Mouse (Mus musculus): Measurements from ENCODE around the gene Ptpn23. TPM values are rescaled to one million over a fixed set of nuclear protein-coding genes. Genes with fewer than 3 reads are reported as not detected.

The Ptpn23 gene
- total RNA-seq (2012; rRNA removed), result 7.3 and 8.3 TPM in 2 replicates
- polyA plus RNA-seq (2012; ENCODE audit: insufficient read depth in 1 of 2, insufficient read length in 2 of 2, low read depth in 1 of 2, low replicate concordance in 2 of 2, missing spikeins in 1 of 2), result 10 to 100 TPM in 1 of 2 experiments, not detected in 1; 40.1 TPM

DNA sequence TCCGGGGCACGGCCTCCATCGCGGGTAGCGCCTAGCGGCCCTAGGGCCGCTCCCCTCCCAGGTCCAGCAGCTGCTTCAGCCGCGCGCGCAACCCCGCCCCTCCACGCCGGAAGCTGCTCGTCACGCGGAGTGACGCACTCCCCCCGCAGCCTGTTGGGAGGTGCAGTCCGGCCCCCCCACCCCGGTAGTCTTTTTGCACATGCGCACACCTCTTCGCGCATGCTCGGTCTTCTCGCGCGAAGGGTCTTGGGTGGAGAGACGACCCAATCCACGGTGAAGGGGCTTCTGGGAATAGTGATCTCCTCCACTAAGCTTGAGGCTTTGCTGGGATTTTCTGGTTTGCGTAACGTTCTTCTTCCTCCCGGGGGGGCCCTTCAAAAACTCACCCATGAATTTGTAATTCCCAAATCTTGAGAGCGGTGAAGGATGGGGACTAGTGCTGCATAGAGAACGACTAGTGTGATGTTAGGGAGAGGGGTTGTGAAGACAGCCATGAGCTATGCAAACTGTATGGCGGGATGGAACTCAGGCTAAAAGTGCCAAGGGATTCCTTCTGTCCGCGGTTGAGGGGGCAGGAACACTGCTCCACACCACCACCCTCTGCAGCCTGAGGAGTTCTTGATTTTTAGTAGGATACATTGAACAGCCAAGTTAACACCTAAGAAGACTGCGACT is at the start of gene Ptpn23:
TSS of gene Ptpn23 (minus strand) at position 115 of the 675 bp plus-strand sequence.
- Histone ChIP-seq H3K9ac (ENCODE audit: control insufficient read depth, low read depth, low read length, poor library complexity, severe bottlenecking) (peak within 1 kb of the TSS; percentile 87), H3K4me1 (ENCODE audit: control insufficient read depth in 1 of 2, insufficient read depth in 2 of 2, low read length in 2 of 2) (peaks cover 4 to 7% of the 10 kb centered on the region in 2 experiments; a peak in 3 of 4 replicates), H3K4me3 (ENCODE audit: control insufficient read depth in 1 of 2, insufficient read depth in 1 of 2, low read depth in 2 of 2, low read length in 2 of 2) (peak within 1 kb of the TSS; percentile 88 to 97), H3K27ac (ENCODE audit: control insufficient read depth, low read depth, low read length) (peak within 1 kb of the TSS; percentile 59), H3K27me3 (ENCODE audit: control insufficient read depth in 1 of 2, insufficient read depth in 2 of 2, low read length in 2 of 2) (no peaks in the 10 kb centered on the region), H3K9me3 (replicated peaks; ENCODE audit: insufficient read depth, low read length) (no peaks in the 10 kb centered on the region), H3K79me2 (ENCODE audit: control insufficient read depth, insufficient read depth, low read length, poor library complexity) (peaks cover 25% of the 10 kb centered on the region), H3K36me3 (ENCODE audit: control insufficient read depth in 1 of 2, insufficient read depth in 2 of 2, low read length in 2 of 2) (peaks cover 0 to 10% of the 10 kb centered on the region in 2 experiments; a peak in 2 of 4 replicates)
- peak; percentile 98 for DNase-seq (ENCODE audit: low read depth, low spot score)
- TF ChIP-seq NRF1 (IDR thresholded peaks at IDR 0.05; ENCODE audit: insufficient read depth, low read depth, low read length, poor library complexity, severe bottlenecking) (peak; percentile 93), MXI1 (IDR thresholded peaks at IDR 0.05; ENCODE audit: low read depth, low read length) (peak; percentile 87), RCOR1 (IDR thresholded peaks at IDR 0.05; ENCODE audit: low read depth, low read length) (no peak), MYC (IDR thresholded peaks at IDR 0.05; ENCODE audit: low read depth, low read length) (peak; percentile 45; the same call in 1 of the 2 replicates), MYB (IDR thresholded peaks at IDR 0.05; ENCODE audit: low read depth, low read length) (no peak), MAZ (IDR thresholded peaks at IDR 0.05; ENCODE audit: low read depth, low read length) (peak; percentile 99), KAT2A (conservative IDR thresholded peaks at IDR 0.05; ENCODE audit: low read depth, low read length) (peak; percentile 86), ZMIZ1 (IDR thresholded peaks at IDR 0.05; ENCODE audit: low read depth, low read length) (peak; percentile 64; the same call in 1 of the 2 replicates), POLR2AphosphoS5 (IDR thresholded peaks at IDR 0.05; ENCODE audit: borderline replicate concordance, low read depth, low read length) (no peak), MEF2A (IDR thresholded peaks at IDR 0.05; ENCODE audit: extremely low read depth, insufficient replicate concordance, low read depth, low read length, poor library complexity, severe bottlenecking) (no peak), SIN3A (IDR thresholded peaks at IDR 0.05; ENCODE audit: low read length) (peak; percentile 98), CTCF (IDR thresholded peaks at IDR 0.05 in 2 of 3, conservative IDR thresholded peaks at IDR 0.05 in 1 of 3; ENCODE audit: control insufficient read depth in 1 of 3, insufficient read depth in 1 of 3, low read depth in 2 of 3, low read length in 3 of 3, poor library complexity in 1 of 3, severe bottlenecking in 1 of 3) (0 out of 6 replicates have a peak, but pooled peaks of 1 of the 3 experiments have one; percentile 3), MAFK (IDR thresholded peaks at IDR 0.05; ENCODE audit: borderline replicate concordance, low read depth, low read length) (no peak), SMC3 (IDR thresholded peaks at IDR 0.05; ENCODE audit: low read depth, low read length) (no peak), TAL1 (IDR thresholded peaks at IDR 0.05; ENCODE audit: low read length) (no peak), UBTF (IDR thresholded peaks at IDR 0.05; ENCODE audit: borderline replicate concordance, insufficient read depth, low read depth, low read length) (0 out of 2 replicates have a peak, but pooled peaks have one; percentile 43), POLR2A (IDR thresholded peaks at IDR 0.05; ENCODE audit: control insufficient read depth in 1 of 2, insufficient read depth in 1 of 2, low read depth in 1 of 2, low read length in 2 of 2, poor library complexity in 1 of 2) (peak; percentile 67 to 93), GATA1 (IDR thresholded peaks at IDR 0.05; ENCODE audit: low read depth, low read length) (no peak), USF1 (IDR thresholded peaks at IDR 0.05; ENCODE audit: low read depth, low read length) (peak; percentile 90), E2F4 (IDR thresholded peaks at IDR 0.05; ENCODE audit: borderline replicate concordance, low read depth, low read length) (no peak), ZNF384 (IDR thresholded peaks at IDR 0.05; ENCODE audit: low read depth, low read length) (no peak), ETS1 (IDR thresholded peaks at IDR 0.05; ENCODE audit: low read depth, low read length) (peak; percentile 61; the same call in 1 of the 2 replicates), NELFE (IDR thresholded peaks at IDR 0.05; ENCODE audit: low read depth, low read length) (peak; percentile 93), HCFC1 (IDR thresholded peaks at IDR 0.05; ENCODE audit: low read depth, low read length) (peak; percentile 96), TCF12 (IDR thresholded peaks at IDR 0.05; ENCODE audit: low read depth, low read length) (no peak), ZKSCAN1 (IDR thresholded peaks at IDR 0.05; ENCODE audit: low read depth, low read length) (no peak), TBP (IDR thresholded peaks at IDR 0.05; ENCODE audit: low read depth, low read length) (peak; percentile 72), JUND (IDR thresholded peaks at IDR 0.05; ENCODE audit: low read depth, low read length) (no peak), MAX (IDR thresholded peaks at IDR 0.05; ENCODE audit: low read length) (peak; percentile 59; the same call in 1 of the 2 replicates), ELF1 (IDR thresholded peaks at IDR 0.05; ENCODE audit: low read depth, low read length) (peak; percentile 88), USF2 (IDR thresholded peaks at IDR 0.05; ENCODE audit: borderline replicate concordance in 1 of 2, insufficient read depth in 1 of 2, low read depth in 1 of 2, low read length in 2 of 2) (no peak), CHD1 (IDR thresholded peaks at IDR 0.05; ENCODE audit: low read depth, low read length) (no peak), CHD2 (IDR thresholded peaks at IDR 0.05; ENCODE audit: low read length) (peak; percentile 62), ZC3H11A (IDR thresholded peaks at IDR 0.05; ENCODE audit: low read depth, low read length) (no peak), RAD21 (IDR thresholded peaks at IDR 0.05; ENCODE audit: low read depth, low read length) (no peak)

All from MEL (cell line).